Mouse (Mus musculus): Measurements from ENCODE around the gene Gm5460.

DNA sequence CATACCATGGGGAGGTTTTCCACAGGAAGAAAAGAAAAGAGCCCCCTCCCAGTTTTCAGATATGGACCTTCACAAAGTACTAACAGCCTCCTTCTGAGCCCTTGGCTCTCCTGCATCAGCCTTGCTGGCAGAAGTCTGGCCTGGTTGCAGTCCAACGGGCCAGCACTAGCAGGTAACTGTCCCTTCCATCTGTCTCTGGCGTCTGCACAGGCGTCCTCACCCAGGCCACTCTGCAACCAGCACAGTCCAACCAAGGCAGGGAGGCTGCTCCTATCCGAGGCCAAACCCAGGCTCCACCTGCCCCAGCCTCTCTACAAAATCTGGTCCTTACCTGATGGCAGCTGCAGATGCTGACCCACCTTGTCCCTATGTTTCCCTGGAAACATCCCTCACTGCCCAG lies 24.6 kb upstream of the Gm5460 start:
- TF ChIP-seq POLR2A (IDR thresholded peaks at IDR 0.05; ENCODE audit: insufficient read depth, low read length), result no peak
- no peak for TF ChIP-seq CTCF (IDR thresholded peaks at IDR 0.05; ENCODE audit: low read depth, low read length)
- no peak for TF ChIP-seq EP300 (IDR thresholded peaks at IDR 0.05; ENCODE audit: insufficient read depth, low read depth, low read length)
